Mouse (Mus musculus) limb, embryonic 13.5 days (tissue): ENCODE measurements around the gene Msantd1. TPM values are rescaled to one million over a fixed set of nuclear protein-coding genes. Genes with fewer than 3 reads are reported as not detected.

Source experiments
- ATAC-seq: fragments of 200-750 bp; cut with Nextera tagmentation; 2 replicates; pipeline ENCODE4 v1.8.0; 2017; ENCODE audit warnings: low read depth, moderate number of reproducible peaks, moderate TSS enrichment; ENCODE audit not compliant: low FRiP score
- H3K27ac ChIP-seq: fragments of 300-500 bp; sonication (generic); 2 replicates; pipeline ENCODE4 v1.5.1; 2015; ENCODE audit warnings: inconsistent platforms, mild to moderate bottlenecking, moderate library complexity
- H3K27me3 ChIP-seq: fragments of 300-500 bp; sonication (generic); 2 replicates; pipeline ENCODE4 v1.6.1; 2015; ENCODE audit warnings: mild to moderate bottlenecking, inconsistent platforms
- H3K36me3 ChIP-seq: fragments of 300-500 bp; sonication (generic); 2 replicates; pipeline ENCODE4 v1.6.1; 2015; ENCODE audit warnings: inconsistent platforms, mild to moderate bottlenecking, moderate library complexity
- H3K4me1 ChIP-seq: fragments of 300-500 bp; sonication (generic); 2 replicates; pipeline ENCODE4 v1.6.1; 2015; ENCODE audit warnings: inconsistent platforms
- H3K4me2 ChIP-seq: fragments of 300-500 bp; sonication (generic); replicated peaks from 2 replicates; pipeline ENCODE4 v1.6.1; 2015; ENCODE audit warnings: inconsistent platforms, mild to moderate bottlenecking, moderate library complexity
- H3K4me3 ChIP-seq: fragments of 300-500 bp; sonication (generic); 2 replicates; pipeline ENCODE4 v1.5.1; 2015; ENCODE audit warnings: moderate library complexity, mild to moderate bottlenecking, inconsistent platforms
- H3K9ac ChIP-seq: fragments of 300-500 bp; sonication (generic); 2 replicates; pipeline ENCODE4 v1.6.1; 2015; ENCODE audit warnings: mild to moderate bottlenecking, inconsistent platforms
- H3K9me3 ChIP-seq: fragments of 300-500 bp; sonication (generic); 2 replicates; pipeline ENCODE4 v1.6.1; 2016; ENCODE audit warnings: inconsistent platforms
- WGBS: fragments of 180-500 bp; shearing (Covaris S2); methylation state at CpG from one replicate; pipeline ENCODE4 v1.1.7; 2015; 5-methylcytosine and 5-hydroxymethylcytosine counted together
- polyA plus RNA-seq: library from polyadenylated mRNA; unstranded; fragments of >200 nt; fragmentation: Nextera tagmentation; extraction: Ambion mirVana; gene quantifications from 2 replicates; pipeline ENCODE4 v1.2.1, GENCODE M21; 2015

Msantd1 gene
- polyA plus RNA-seq, 1 experiment from 2014 or later = 0.47 TPM

- 73% methylated on average over 6 of the region's 6 CpGs for WGBS
- peaks cover 29% of the 10 kb centered on the region for H3K36me3 ChIP-seq
- ATAC-seq = no peak
- no peaks in the 10 kb centered on the region for H3K27me3 ChIP-seq
- H3K4me2 ChIP-seq = no peak overlapping the region
- H3K9ac ChIP-seq = no peak overlapping the region
- peaks cover 6% of the 10 kb centered on the region; the same call in 1 of the 2 replicates for H3K9me3 ChIP-seq
- no peak overlapping the region for H3K27ac ChIP-seq
- peaks cover 63% of the 10 kb centered on the region for H3K4me1 ChIP-seq
- no peak overlapping the region for H3K4me3 ChIP-seq
Observed at GRCm38 (mm10) chr5:34954508-34954907, 46.7 kb downstream of the Msantd1 start.

GRCm38 (mm10) chr5:34955630-34956029 is 47.8 kb downstream of the Msantd1 start:
- no peak for ATAC-seq
- Histone ChIP-seq H3K4me3 (no peak overlapping the region), H3K27me3 (no peaks in the 10 kb centered on the region), H3K9me3 (peaks cover 6% of the 10 kb centered on the region; the same call in 1 of the 2 replicates), H3K36me3 (peaks cover 29% of the 10 kb centered on the region), H3K27ac (no peak overlapping the region), H3K9ac (no peak overlapping the region), H3K4me2 (no peak overlapping the region), H3K4me1 (peaks cover 65% of the 10 kb centered on the region)
- WGBS = 64% methylated on average over 5 of the region's 5 CpGs

GRCm38 (mm10) chr5:34956151-34956550 is 48.3 kb downstream of the Msantd1 start:
- no peak overlapping the region for H3K27ac ChIP-seq
- H3K9ac ChIP-seq = no peak overlapping the region
- H3K27me3 ChIP-seq = no peaks in the 10 kb centered on the region
- peaks cover 60% of the 10 kb centered on the region for H3K4me1 ChIP-seq
- H3K4me2 ChIP-seq = no peak overlapping the region
- peaks cover 29% of the 10 kb centered on the region for H3K36me3 ChIP-seq
- 76% methylated on average over 7 of the region's 7 CpGs for WGBS
- H3K4me3 ChIP-seq = no peak overlapping the region
- ATAC-seq = no peak
- peaks cover 6% of the 10 kb centered on the region; the same call in 1 of the 2 replicates for H3K9me3 ChIP-seq

DNA sequence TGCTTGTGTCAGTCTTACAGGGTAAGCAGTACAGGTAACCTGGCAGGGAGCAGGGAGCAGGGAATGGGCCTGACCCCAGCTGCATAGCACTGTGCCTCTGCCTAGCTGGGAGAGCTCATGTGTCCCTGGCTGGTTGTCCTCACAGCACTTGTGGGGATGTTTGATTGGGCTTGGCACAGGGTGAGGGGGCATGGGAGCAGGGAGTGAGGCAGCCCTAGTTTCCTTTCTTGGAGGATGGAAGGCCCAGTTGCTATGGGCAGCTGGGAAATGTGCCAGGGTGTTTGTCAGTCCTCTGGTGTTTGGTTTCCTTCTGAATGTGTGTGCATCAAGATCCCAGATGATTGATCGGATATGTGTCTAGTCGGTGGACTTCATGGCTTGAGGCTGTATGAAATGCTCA is 49.2 kb downstream of the Msantd1 start:
- no peak overlapping the region for H3K4me2 ChIP-seq
- ATAC-seq = no peak
- peaks cover 61% of the 10 kb centered on the region for H3K4me1 ChIP-seq
- 72% methylated on average over 2 of the region's 2 CpGs for WGBS
- H3K9ac ChIP-seq = no peak overlapping the region
- no peak overlapping the region for H3K4me3 ChIP-seq
- H3K36me3 ChIP-seq = peaks cover 23% of the 10 kb centered on the region
- no peaks in the 10 kb centered on the region for H3K27me3 ChIP-seq
- H3K9me3 ChIP-seq = peaks cover 6% of the 10 kb centered on the region; the same call in 1 of the 2 replicates
- H3K27ac ChIP-seq = no peak overlapping the region

- 76% methylated on average over 1 of the region's 1 CpGs for WGBS
- ATAC-seq = no peak
- Histone ChIP-seq H3K9ac (no peak overlapping the region), H3K4me1 (peaks cover 55% of the 10 kb centered on the region), H3K36me3 (peaks cover 15% of the 10 kb centered on the region), H3K9me3 (no peaks in the 10 kb centered on the region), H3K4me2 (no peak overlapping the region), H3K27me3 (no peaks in the 10 kb centered on the region), H3K4me3 (no peak overlapping the region), H3K27ac (no peak overlapping the region)
Observed at GRCm38 (mm10) chr5:34960021-34960420, 52.2 kb downstream of the Msantd1 start.

DNA sequence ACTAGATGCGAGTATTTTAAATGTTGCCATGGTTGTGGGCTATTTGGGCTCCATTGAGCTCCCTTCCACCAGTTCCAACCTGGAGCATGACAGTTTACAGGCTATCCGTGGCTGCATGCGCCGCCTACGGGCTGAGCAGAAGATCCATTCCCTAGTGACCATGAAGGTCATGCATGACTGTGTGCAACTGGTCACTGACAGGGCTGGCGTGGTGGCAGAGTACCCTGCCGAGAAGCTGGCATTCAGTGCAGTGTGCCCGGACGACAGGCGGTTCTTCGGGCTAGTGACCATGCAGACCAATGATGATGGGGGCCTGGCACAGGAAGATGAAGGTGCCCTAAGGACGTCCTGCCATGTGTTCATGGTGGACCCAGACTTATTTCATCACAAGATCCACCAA is 57.7 kb downstream of the Msantd1 start:
- no peaks in the 10 kb centered on the region for H3K9me3 ChIP-seq
- H3K27me3 ChIP-seq = no peaks in the 10 kb centered on the region
- H3K27ac ChIP-seq = no peak overlapping the region
- H3K9ac ChIP-seq = no peak overlapping the region
- peaks cover 7% of the 10 kb centered on the region; the same call in 1 of the 2 replicates for H3K4me1 ChIP-seq
- H3K4me3 ChIP-seq = no peak overlapping the region
- 95% methylated on average over 12 of the region's 12 CpGs for WGBS
- H3K4me2 ChIP-seq = no peak overlapping the region
- H3K36me3 ChIP-seq = peaks cover 57% of the 10 kb centered on the region
- no peak for ATAC-seq

- Histone ChIP-seq H3K9me3 (no peaks in the 10 kb centered on the region), H3K9ac (no peak overlapping the region), H3K27me3 (no peaks in the 10 kb centered on the region), H3K27ac (no peak overlapping the region), H3K36me3 (peaks cover 79% of the 10 kb centered on the region), H3K4me3 (no peak overlapping the region), H3K4me1 (no peaks in the 10 kb centered on the region), H3K4me2 (no peak overlapping the region)
- no peak for ATAC-seq
- 89% methylated on average over 5 of the region's 5 CpGs for WGBS
Observed at GRCm38 (mm10) chr5:34968386-34968785, 60.6 kb downstream of the Msantd1 start.

DNA sequence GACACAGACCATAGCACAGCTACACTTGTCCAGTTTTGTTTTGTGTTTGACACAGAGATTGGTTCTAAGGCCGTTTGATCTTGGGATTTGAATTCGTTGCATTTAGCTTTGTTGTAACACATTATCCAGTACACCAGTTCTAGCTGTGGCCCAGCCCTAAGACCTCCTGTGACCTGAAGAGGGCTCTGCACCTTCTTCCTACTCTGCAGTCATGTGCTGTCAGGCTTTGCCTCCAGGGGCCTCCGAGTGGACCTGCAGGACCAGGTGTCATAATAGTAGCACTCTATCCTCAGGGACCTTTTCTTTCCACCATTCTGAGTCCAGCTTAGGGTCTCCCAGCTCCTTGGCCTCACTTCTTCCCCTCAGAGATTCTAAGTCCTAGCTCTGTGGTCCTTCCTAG is 64.7 kb downstream of the Msantd1 start:
- no peak overlapping the region for H3K4me2 ChIP-seq
- ATAC-seq = no peak
- no peaks in the 10 kb centered on the region for H3K27me3 ChIP-seq
- H3K4me1 ChIP-seq = no peaks in the 10 kb centered on the region
- no peaks in the 10 kb centered on the region for H3K9me3 ChIP-seq
- no peak overlapping the region for H3K4me3 ChIP-seq
- peaks cover 85% of the 10 kb centered on the region for H3K36me3 ChIP-seq
- 84% methylated on average over 3 of the region's 3 CpGs for WGBS
- no peak overlapping the region for H3K27ac ChIP-seq
- no peak overlapping the region for H3K9ac ChIP-seq

Other genes with a start within 250 kb of the Msantd1 start
- 29.0 and 31.1 TPM in 2 replicates for gene Nop14, start 247.9 kb upstream of the Msantd1 start, polyA plus RNA-seq
- gene Grk4, start 247.6 kb upstream of the Msantd1 start, polyA plus RNA-seq = 3.7 and 5.9 TPM in 2 replicates
- gene Htt, start 146.3 kb upstream of the Msantd1 start, polyA plus RNA-seq = 14.2 and 15.2 TPM in 2 replicates
- 50.4 and 54.0 TPM in 2 replicates for gene Rgs12, start 41.4 kb downstream of the Msantd1 start, polyA plus RNA-seq
- gene Hgfac, start 133.5 kb downstream of the Msantd1 start, polyA plus RNA-seq = 0.59 and 0.71 TPM in 2 replicates
- 5.1 and 5.7 TPM in 2 replicates for gene Dok7, start 148.8 kb downstream of the Msantd1 start, polyA plus RNA-seq
- 112 and 120 TPM in 2 replicates for gene Lrpap1, start 197.8 kb downstream of the Msantd1 start, polyA plus RNA-seq